Mouse (Mus musculus): ENCODE data around the gene Tmem258. TPM values are rescaled to one million over a fixed set of nuclear protein-coding genes. Genes with fewer than 3 reads are reported as not detected.

Gene Tmem258
- polyA plus RNA-seq, 1 experiment from 2014 or later = 563 TPM

DNA sequence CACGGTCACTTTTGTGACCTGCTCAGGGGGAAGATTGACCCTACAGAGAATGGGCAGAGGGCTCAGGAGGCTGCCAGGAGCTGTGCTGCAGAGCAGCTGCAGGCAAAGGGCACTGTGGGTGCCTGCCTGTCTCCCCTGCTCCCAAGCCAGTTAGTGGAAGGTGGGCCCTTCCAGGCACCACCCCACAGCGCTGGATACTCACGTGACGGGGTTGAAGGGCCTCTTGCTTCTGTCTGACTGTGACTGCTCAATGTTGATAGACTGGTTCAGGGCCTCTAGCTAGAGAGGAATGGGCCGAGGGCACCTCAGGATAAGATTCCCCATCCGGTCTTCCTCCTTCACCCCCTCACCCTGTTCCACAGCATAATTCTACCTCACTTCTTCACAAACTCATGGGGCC lies 15.8 kb downstream of the Tmem258 start:
- DNase-seq (ENCODE audit: low spot score) = no peak

DNA sequence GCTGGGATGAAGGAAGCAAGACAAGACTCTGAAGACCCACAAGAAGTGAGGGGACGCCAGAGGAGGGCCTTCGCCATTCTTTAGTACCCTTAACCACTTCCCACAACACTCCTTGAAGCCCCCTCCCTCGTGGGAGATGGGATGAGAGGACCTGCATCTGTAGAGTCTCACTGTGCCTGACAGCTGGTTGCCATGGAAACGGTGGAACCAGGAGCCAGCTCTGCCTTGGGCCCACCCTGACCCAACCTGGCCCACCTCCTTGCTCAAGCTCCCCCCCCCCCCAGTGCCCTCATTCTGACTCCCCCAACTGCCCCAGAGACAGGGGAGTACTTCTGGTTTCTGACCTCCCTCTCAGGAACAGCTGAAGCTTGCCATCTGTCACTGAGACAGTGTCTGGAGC lies 17.8 kb downstream of the Tmem258 start:
- DNase-seq (ENCODE audit: low spot score) = no peak

DNA sequence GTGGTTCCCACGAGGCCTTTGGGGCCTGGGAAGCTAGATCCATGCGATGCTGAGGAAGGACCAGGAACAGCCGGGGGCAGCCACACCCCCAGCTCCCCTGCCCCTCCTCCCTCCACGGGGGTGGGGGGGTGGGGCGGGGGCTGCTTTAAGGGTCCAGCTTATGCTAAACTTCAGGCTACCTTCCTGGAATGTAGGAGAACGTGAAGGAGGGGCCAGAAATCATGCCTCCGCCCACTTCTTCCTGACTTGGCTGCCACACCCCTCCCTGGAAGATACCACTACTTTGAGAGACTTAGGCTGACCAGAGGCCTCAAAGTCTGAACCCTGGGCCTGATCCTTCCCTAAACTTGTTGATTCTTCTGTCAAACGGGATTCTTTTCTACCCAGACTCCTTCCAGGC lies 18.8 kb downstream of the Tmem258 start:
- no peak for DNase-seq (ENCODE audit: low spot score)

DNA sequence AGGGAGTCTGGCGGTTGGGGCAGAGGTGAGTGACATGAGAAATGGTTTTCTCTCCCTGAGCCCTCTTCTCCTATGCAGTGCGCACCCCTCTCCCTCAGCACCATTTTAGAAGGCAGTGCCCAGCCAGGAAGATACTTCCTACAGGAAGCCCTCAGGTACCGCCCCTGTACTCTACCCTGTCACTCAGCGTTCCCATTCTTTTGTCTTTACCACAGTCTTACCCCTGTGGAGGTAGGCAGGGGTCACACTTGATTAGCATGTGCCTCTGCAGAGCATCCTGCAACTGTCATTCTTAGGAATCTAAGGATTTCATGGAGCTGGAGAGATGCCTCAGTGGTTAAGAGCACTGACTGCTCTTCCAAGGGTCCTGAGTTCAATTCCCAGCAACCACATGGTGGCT lies 19.7 kb downstream of the Tmem258 start:
- no peak for DNase-seq (ENCODE audit: low spot score)

DNA sequence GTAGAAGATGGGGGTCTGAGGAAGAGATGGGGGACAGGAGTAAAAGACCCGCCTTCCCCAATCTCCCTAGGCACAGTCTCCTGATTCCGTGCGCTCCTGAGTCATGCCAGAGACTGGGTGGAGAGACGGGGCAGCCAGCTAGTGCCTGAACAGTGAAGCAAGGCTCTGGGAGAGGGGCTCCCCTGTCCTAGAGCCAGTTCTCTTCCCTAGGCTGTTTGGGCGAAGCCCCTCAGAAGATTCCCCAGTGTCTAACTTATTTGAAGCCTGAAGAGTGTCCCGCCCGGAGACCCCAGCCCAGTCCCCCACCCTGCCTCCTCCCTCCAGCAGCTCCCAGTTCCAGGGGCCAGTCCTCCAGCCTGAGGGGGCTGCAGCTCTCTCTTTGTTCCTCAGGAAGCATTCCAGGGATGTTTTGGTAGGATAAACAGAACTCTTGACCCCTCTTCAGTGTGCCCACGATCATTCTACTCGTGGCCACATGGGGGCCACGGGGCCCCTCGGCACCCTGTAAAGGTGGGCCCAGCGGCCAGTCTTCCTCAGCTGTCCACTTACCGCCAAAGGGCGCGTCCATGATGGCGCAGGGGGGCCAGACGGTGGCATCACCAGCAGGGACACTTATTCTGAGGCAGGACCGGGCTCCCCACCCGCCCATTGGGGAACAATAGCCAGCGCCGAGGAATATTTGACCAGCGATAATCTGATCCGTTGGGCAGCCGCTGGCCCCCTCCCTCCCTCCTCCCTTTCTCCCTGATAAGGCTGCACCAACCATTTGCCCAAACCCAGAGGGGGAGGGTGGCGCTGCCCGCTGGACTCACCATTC lies 21.0 kb downstream of the Tmem258 start:
- DNase-seq (ENCODE audit: low spot score) = no peak

DNA sequence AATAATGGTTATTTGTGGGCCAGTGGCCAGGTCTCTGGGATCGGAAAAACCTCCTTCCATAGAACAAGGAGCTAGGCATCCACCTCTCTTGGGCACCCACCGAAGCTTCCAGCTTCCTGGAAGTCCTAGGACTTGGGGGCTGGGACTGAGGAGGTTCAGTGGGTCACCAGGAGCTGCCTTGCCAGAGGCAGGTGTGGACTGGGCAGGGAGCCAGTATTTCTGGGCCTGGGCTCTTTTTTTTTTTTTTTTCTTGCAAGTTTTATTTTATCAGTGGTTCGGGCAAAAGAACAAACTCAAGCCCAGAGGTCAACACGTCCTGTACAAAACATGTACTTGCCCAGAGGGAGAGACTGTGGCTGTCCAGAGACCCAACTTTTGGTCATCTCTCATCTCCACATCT lies 22.0 kb downstream of the Tmem258 start:
- DNase-seq (ENCODE audit: low spot score) = no peak

DNA sequence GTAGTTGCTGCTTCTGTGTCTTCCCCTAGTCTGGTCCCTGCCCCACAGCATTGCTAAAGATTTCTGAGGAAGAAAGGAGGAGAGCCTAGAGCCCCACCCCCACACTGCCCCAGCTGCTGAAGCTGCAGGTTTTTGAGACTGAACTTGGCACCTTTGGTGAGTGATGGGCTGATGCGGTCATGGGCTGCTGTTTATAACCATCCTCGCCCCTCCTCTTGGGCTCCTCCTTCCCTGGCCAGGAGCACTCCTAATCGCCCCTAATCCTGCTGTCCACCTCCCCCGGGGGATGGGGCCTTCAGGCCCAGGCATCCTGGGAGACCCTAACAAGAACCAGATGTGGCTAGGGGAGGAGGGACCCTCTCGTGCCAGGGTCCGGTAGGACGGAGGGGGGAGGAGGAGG lies 27.2 kb downstream of the Tmem258 start:
- no peak for DNase-seq (ENCODE audit: low spot score)

DNA sequence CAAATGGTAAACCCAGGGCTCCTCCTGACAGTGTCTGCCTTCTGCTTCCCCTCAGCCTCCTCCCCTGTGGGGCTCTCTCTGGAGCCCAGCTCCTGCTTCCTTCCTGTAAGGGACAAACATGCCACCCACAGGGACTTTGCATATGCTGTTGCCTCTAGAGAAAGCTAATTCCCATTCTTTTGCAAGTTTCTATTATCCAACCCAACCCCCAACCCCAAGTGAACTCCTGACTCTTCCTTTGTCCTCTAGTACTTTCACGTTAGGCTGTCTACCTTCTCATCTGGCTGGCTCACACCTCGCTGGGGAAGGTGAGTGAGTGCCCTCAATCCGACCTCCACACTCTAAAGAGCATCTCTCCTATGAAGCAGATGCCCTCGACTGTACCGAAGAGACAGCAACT lies 28.1 kb downstream of the Tmem258 start:
- DNase-seq (ENCODE audit: low spot score) = no peak

DNA sequence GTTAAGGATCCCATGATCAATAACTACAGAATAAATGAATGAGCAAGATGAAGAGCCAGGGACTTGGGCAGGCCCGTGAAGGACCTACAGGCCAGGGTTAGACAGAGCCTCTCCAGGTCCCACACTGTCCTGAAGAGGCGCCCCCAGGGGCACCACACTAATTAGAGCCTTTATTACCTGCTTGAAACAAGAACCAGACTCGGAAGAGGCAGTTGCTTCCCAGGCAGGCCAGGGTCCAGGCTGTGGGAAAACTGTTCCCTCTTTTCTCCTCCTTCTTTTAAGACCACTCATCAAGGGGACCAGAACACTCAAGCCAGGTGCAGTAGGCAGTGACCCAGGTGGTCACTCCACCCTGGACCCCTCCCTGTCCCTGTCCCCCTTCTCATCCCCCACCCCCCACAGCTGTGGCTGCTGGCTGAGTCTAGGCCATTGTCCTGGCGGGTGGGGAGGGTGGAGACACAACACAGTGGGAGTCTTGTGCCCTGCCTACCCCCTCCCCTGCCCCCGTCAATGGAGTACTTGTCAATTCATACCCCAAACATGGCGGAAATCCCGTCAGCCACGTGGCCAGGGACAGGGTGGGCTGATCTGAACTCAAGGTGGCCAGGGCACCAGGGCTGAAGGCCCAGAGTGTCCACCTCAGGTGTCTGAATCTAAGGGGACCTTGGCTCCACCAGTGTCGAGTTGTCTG lies 28.7 kb downstream of the Tmem258 start:
- DNase-seq (ENCODE audit: low spot score) = no peak

DNA sequence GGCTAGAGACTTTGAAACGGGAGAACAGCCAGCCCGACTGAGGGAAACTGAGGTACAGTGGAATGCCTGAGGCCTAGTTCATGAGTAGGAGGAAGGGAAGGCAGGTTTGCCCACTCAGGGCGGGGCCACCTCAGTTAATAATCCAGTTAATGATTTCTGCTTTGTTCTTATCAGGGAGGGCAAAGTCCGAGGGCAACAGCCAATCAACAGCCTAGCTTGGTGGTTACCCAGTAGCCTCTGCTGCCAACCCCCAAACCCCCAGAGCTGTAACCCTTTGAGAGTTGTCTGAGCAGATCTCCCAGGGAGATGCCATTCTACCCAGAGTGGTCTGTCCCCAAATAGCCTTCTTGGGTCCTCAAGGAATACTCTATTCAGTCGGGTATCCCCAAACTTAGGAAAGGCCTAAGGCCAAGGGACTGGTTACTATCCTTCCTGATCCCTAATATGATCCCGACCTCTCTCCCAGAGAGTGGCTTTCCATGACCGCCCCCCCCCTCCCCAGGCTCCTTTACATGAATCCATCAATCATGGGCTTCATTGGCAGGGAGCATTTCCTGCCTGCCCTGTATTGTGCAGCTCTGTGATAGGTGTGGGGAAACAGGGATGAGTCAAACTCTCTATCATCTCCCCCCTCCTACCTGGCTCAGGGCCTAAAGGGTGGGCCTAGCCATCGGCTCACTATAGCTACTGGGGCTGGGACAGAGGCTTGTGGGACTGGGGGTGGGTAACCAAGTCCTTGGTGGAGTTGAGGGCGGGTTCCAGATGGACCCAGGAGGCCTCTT lies 32.2 kb downstream of the Tmem258 start:
- DNase-seq (ENCODE audit: low spot score) = no peak

DNA sequence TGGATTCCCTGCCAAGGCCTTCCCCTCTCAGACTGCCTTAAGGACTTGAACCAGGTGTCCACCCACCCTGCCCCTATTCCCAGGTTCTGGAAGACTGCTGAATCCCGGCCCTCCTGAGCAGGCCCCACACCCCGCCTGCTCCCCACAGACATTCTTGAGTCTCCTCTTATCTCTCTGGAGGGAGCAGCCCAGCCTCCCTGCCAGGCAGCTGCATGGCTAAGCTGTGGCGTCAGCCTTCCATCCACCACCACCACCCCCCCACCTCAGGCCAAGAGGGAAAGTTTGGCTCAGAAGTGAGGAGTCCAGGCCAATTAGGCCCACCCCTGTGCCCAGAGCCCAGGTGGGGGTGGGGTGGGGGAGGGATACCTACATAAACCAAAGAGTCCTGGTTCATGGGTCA lies 34.7 kb downstream of the Tmem258 start:
- DNase-seq (ENCODE audit: low spot score) = no peak

DNA sequence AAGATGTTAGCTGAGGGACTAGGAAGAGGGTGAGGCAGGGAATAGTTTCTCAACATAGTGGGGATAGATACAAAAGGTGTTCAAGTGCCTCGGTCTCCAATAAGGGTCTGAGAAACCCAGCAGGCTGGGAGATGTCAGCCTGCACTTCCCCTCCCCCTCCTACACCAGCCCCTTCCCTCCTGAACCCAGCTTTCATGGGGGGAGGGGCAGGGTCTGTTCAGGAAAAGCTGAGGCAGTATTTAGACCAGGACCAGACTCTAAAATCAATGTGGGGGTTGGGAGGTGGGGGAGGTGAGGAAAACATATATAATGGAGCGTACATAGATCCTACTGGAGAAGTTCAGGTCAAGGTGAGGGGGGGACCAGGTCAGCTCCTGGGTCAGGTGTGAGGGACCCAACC lies 35.6 kb downstream of the Tmem258 start:
- no peak for DNase-seq (ENCODE audit: low spot score)

DNA sequence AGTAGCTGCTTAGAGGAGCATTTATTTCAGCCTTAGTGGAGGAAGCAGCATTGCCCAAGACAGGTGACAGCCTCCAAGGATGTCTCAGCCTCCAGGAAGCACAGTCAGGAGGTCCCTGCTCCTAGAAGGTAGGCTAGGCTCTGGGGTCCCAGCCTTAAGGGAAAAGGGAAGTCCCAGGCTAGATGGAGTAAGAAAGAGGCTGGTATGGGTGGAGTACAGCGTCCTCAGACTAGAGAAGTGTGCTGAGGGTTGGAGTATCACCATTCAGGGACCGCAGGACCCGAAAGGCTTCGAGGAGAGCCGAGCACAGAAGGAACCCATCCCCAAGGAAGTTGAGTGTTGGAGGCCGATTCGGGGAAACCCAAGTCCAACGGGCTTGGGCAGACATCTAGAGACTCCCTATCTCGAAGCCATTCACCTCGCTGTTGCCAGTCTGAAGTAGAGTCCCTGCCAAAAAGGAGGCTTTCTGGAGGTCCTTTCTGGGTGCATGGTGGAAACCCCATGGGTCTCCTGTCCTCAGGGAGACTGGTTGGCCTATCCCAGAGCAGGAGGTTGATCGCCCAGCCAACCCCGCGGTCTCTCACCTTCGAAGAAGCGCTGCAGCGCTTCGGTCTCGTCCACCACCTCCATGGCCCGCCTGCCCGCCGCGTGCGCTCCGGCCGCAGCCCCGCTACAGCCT lies 36.3 kb downstream of the Tmem258 start:
- peak; percentile 32 for DNase-seq (ENCODE audit: low spot score)

DNA sequence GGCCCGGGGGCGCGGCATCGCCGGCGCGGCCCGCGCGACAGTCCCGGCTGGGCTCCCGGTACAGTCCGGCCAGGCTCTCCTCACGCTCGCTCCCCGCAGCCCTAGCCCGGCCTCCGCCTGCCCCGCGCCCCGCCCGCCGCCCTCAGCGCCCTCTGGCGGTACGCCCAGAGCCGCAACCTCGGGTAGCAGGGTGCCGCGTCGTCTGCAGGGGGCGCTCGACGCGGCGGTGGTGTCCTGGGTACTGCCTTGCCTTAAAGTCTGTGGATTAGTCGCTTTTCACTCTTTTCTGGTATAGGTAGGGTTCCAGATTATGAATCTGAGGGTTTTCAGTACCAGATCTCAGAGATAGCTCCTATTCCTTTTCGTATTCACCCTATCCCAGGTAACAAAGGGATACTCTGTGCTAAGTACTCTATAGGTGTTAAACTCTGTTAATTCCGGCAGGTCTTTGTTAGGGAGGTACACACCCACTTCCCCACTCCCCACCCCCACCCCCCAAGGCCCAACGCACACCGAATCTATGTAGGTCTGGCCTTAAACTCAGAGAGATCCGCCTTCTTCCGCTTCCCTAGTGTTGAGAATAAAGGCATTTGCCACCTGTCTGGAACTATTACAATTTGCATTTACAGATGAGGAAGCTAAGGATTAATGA lies 37.0 kb downstream of the Tmem258 start, which contains the start of gene Myrf:
Myrf (minus strand) TSS at position 95 of the 652 bp plus-strand sequence.
- DNase-seq (ENCODE audit: low spot score) = peak; percentile 78

DNA sequence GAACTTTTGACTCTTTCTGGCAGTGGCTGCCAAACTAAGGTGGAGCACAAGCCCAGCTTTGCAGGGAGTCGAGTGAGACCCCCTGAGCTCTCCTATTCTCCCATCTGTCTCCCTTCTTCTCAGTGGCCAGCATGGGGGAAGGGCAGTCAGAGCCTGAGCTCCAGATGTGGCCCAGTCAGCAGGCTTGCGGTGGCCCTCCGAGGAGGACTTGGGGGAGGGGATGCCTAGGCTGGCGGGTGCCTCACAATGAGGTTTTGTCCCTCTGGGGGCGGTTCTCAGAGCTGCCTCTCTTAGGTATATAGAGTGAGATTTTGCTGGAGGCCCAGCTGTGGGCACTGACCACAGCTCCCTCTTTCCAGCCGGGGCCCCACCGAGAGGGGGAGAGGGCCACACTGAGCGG lies 39.1 kb downstream of the Tmem258 start:
- DNase-seq (ENCODE audit: low spot score) = no peak

DNA sequence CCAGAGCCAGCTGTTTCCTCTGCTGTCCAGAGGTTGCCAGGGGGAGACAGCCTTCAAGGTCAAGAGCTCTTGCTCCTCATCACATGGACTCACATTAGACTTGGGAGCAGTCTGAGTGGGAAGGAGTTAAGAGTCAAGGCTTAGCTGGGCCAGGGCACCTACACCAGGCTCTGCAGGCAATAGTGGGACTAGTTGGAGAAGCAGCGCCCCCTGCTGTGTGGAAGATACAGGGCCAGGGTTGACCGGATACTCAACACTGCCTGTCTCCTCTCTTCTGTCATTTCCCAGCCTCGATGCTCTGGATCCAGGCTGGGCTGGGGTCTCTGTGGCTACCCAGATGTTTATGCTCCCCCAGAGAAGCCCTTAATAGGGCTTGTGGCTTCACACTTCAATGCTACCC lies 40.4 kb downstream of the Tmem258 start:
- peak; percentile 45 for DNase-seq (ENCODE audit: low spot score)

DNA sequence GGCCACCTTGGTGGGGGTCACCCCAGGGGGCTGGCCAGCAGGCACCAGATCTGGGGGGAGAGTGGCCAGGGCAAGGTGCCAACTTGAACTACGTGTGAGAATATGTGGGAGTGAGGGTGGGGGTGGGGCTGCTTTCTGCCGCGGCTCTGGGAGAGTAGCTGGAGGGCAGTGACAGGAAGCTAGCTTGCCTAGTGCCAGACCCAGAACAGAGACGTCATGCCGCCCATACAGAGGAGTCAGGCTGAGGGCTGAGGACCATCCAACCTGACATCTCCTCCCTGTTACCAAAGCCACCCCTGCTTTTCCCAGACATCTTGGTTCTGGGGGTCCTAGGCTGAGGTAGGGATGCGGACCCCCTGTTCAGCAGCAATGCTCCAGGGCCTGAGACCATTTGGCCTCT lies 43.4 kb downstream of the Tmem258 start:
- no peak for DNase-seq (ENCODE audit: low spot score)

DNA sequence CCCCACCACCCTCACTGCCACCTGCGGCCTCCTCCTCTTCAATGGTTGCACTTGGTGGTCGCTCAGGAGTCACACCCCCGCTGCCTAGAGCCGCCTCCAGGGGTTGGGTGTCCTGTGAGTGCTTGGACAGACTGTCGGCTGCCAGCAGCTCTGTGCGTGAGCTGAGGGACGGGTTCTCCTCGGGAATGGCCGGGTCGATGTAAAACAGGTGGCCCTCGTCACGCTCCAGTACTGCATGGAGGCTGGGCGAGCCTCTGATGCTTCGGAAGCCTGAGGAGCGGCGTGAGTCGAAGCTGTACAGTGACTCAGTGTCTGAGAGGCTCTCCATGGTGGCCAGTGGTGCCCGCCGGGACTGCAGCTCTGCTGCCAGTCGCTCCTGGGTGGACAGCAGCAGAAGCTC lies 44.3 kb downstream of the Tmem258 start:
- no peak for DNase-seq (ENCODE audit: low spot score)
